Mouse (Mus musculus) spleen, postnatal 36 days (tissue): ENCODE measurements around the gene Rims4.

Experiments
- DNase-seq, 2 experiments: peaks; one replicate each; pipeline ENCODE4 v3.0.0; 2022; ENCODE audit warnings: low spot score in 2 of 2, mixed read lengths in 1 of 2

Rims4 gene

GRCm38 (mm10) chr2:163918317-163919258, at the start of gene Rims4:
Rims4 (minus strand) TSS chr2:163918683.
- DNase-seq, result no peak

- DNase-seq, result no peak
These were observed 47.2 kb upstream of the Rims4 start for GRCm38 (mm10) chr2:163965706-163966105.

GRCm38 (mm10) chr2:163964606-163965560, 46.4 kb upstream of the Rims4 start:
- DNase-seq, result no peak

- no peak for DNase-seq
These were observed 35.3 kb upstream of the Rims4 start for GRCm38 (mm10) chr2:163953622-163954310.

- peak; percentile 29 to 38 for DNase-seq
These were observed 33.3 kb upstream of the Rims4 start for GRCm38 (mm10) chr2:163951770-163952169.

- DNase-seq, result no peak
These were observed 29.5 kb upstream of the Rims4 start for GRCm38 (mm10) chr2:163947976-163948375.

- no peak for DNase-seq
These were observed 27.7 kb upstream of the Rims4 start for GRCm38 (mm10) chr2:163946221-163946620.

- no peak for DNase-seq
These were observed 26.0 kb upstream of the Rims4 start for GRCm38 (mm10) chr2:163944511-163944910.

GRCm38 (mm10) chr2:163943056-163943455, 24.6 kb upstream of the Rims4 start:
- no peak for DNase-seq

GRCm38 (mm10) chr2:163939522-163939921, 21.0 kb upstream of the Rims4 start:
- DNase-seq, result peak; percentile 25 to 37

- peak in 1 of 2 experiments; percentile 9 for DNase-seq
These were observed 13.7 kb upstream of the Rims4 start for GRCm38 (mm10) chr2:163932151-163932550.

- peak in 1 of 2 experiments; percentile 16 for DNase-seq
These were observed 10.1 kb upstream of the Rims4 start for GRCm38 (mm10) chr2:163928464-163929200.

GRCm38 (mm10) chr2:163925044-163925443, 6.6 kb upstream of the Rims4 start:
- no peak for DNase-seq

GRCm38 (mm10) chr2:163924531-163924930, 6.0 kb upstream of the Rims4 start:
- no peak for DNase-seq

GRCm38 (mm10) chr2:163923113-163923512, 4.6 kb upstream of the Rims4 start:
- no peak for DNase-seq

- DNase-seq, result no peak
These were observed 1.1 kb upstream of the Rims4 start for GRCm38 (mm10) chr2:163919581-163919980.

GRCm38 (mm10) chr2:163916703-163917102, 1.8 kb downstream of the Rims4 start:
- DNase-seq, result no peak

- DNase-seq, result no peak
These were observed 3.1 kb downstream of the Rims4 start for GRCm38 (mm10) chr2:163915294-163915791.

GRCm38 (mm10) chr2:163914107-163914506, 4.4 kb downstream of the Rims4 start:
- DNase-seq, result no peak

GRCm38 (mm10) chr2:163913704-163914103, 4.8 kb downstream of the Rims4 start:
- no peak for DNase-seq
